Mouse (Mus musculus) stomach, embryonic 14.5 days (tissue): ENCODE data around the gene Abhd11. TPM values are rescaled to one million over a fixed set of nuclear protein-coding genes. Genes with fewer than 3 reads are reported as not detected.

ENCODE experiments used
- ATAC-seq: fragments of 200-750 bp; cut with Nextera tagmentation; 2 replicates; pipeline ENCODE4 v1.8.0; 2017; ENCODE audit warnings: low read depth, moderate TSS enrichment; ENCODE audit not compliant: insufficient number of reproducible peaks, insufficient read depth, low FRiP score
- H3K27ac ChIP-seq: fragments of 300-500 bp; sonication (generic); 2 replicates; pipeline ENCODE4 v1.5.1; 2014; ENCODE audit warnings: mild to moderate bottlenecking, low read length, moderate library complexity, mixed read lengths
- H3K27me3 ChIP-seq: fragments of 300-500 bp; sonication (generic); 2 replicates; pipeline ENCODE4 v1.6.1; 2014; ENCODE audit warnings: low read length, control low read depth, mixed read lengths; ENCODE audit not compliant: control insufficient read depth, insufficient read depth
- H3K36me3 ChIP-seq: fragments of 300-500 bp; sonication (generic); 2 replicates; pipeline ENCODE4 v1.6.1; 2014; ENCODE audit warnings: mild to moderate bottlenecking, control low read depth, low read length, moderate library complexity, mixed read lengths; ENCODE audit not compliant: control insufficient read depth, insufficient read depth
- H3K4me1 ChIP-seq: fragments of 300-500 bp; sonication (generic); 2 replicates; pipeline ENCODE4 v1.6.1; 2014; ENCODE audit warnings: low read length, control low read depth, mixed read lengths; ENCODE audit not compliant: control insufficient read depth, insufficient read depth
- H3K4me2 ChIP-seq: fragments of 300-500 bp; sonication (generic); replicated peaks from 2 replicates; pipeline ENCODE4 v1.6.1; 2014; ENCODE audit warnings: low read depth, low read length, control low read depth
- H3K4me3 ChIP-seq: fragments of 300-500 bp; sonication (generic); 2 replicates; pipeline ENCODE4 v1.5.1; 2014; ENCODE audit warnings: low read depth, low read length, control low read depth
- H3K9ac ChIP-seq: fragments of 300-500 bp; sonication (generic); replicated peaks from 2 replicates; pipeline ENCODE4 v1.6.1; 2014; ENCODE audit warnings: low read depth, mild to moderate bottlenecking, control low read depth, low read length, moderate library complexity, mixed read lengths
- H3K9me3 ChIP-seq: fragments of 300-500 bp; sonication (generic); 2 replicates; pipeline ENCODE4 v1.6.1; 2016; ENCODE audit warnings: low read depth, low read length, control low read depth; ENCODE audit not compliant: control insufficient read depth
- WGBS: fragments of 180-500 bp; shearing (Covaris S2); extraction: QIAGEN DNeasy Blood & Tissue Kit; methylation state at CpG from one replicate; pipeline ENCODE4 v1.1.7; 2014; 5-methylcytosine and 5-hydroxymethylcytosine counted together
- polyA plus RNA-seq: library from polyadenylated mRNA; unstranded; fragments of >200 nt; fragmentation: Nextera tagmentation; extraction: Ambion mirVana; gene quantifications from 2 replicates; pipeline ENCODE4 v1.2.1, GENCODE M21; 2014

The Abhd11 gene
- polyA plus RNA-seq, 1 experiment from 2014 or later: 73.3 TPM

GRCm38 (mm10) chr5:135053356-135053755 is 44.4 kb downstream of the Abhd11 start:
- Histone ChIP-seq H3K27ac (no peak overlapping the region), H3K36me3 (peaks cover 36% of the 10 kb centered on the region; the same call in 1 of the 2 replicates), H3K27me3 (no peaks in the 10 kb centered on the region), H3K4me3 (no peak overlapping the region), H3K9me3 (no peaks in the 10 kb centered on the region), H3K4me2 (no peak overlapping the region), H3K4me1 (no peaks in the 10 kb centered on the region), H3K9ac (no peak overlapping the region)
- WGBS: 84% methylated on average over 12 of the region's 12 CpGs
- ATAC-seq: no peak

Other genes with a start within 250 kb of the Abhd11 start
- gene Tmem270, start 102.4 kb upstream of the Abhd11 start, polyA plus RNA-seq: not detected in 2 replicates
- gene Cldn13, start 93.6 kb upstream of the Abhd11 start, polyA plus RNA-seq: 1.0 TPM in 1 of 2 replicates, not detected in the other
- 22.1 and 26.3 TPM in 2 replicates for gene Mettl27, start 76.8 kb upstream of the Abhd11 start, polyA plus RNA-seq
- gene Cldn4, start 62.2 kb upstream of the Abhd11 start, polyA plus RNA-seq: 91.5 and 93.9 TPM in 2 replicates
- gene Cldn3, start 22.9 kb upstream of the Abhd11 start, polyA plus RNA-seq: 69.7 and 71.2 TPM in 2 replicates
- 17.4 and 17.7 TPM in 2 replicates for gene Stx1a, start 14.3 kb downstream of the Abhd11 start, polyA plus RNA-seq
- gene Dnajc30, start 55.0 kb downstream of the Abhd11 start, polyA plus RNA-seq: 34.8 and 34.9 TPM in 2 replicates
- gene Bud23, start 55.8 kb downstream of the Abhd11 start, polyA plus RNA-seq: 95.2 and 99.0 TPM in 2 replicates
- 7.2 and 7.7 TPM in 2 replicates for gene Vps37d, start 69.1 kb downstream of the Abhd11 start, polyA plus RNA-seq
- 2.7 and 3.6 TPM in 2 replicates for gene Mlxipl, start 80.7 kb downstream of the Abhd11 start, polyA plus RNA-seq
- gene Tbl2, start 140.5 kb downstream of the Abhd11 start, polyA plus RNA-seq: 24.8 and 28.5 TPM in 2 replicates
- 45.1 and 48.9 TPM in 2 replicates for gene Bcl7b, start 159.1 kb downstream of the Abhd11 start, polyA plus RNA-seq
- gene Baz1b, start 178.1 kb downstream of the Abhd11 start, polyA plus RNA-seq: 60.3 and 60.7 TPM in 2 replicates
- 0.17 and 0.25 TPM in 2 replicates for gene Fzd9, start 242.1 kb downstream of the Abhd11 start, polyA plus RNA-seq